Mouse (Mus musculus) cortical plate, adult 2 months (tissue): Measurements from ENCODE around the gene Fzd7.

ENCODE experiments used
- CTCF ChIP-seq: fragments of 200-500 bp; IDR thresholded peaks from 2 replicates; pipeline ENCODE4 v1.5.1; 2011; ENCODE audit warnings: mild to moderate bottlenecking, control low read depth, low read length; ENCODE audit not compliant: insufficient read depth; ENCODE audit errors: extremely low read depth
- POLR2A ChIP-seq: fragments of 200-500 bp; IDR thresholded peaks from 2 replicates; pipeline ENCODE4 v1.6.1; 2011; ENCODE audit warnings: mild to moderate bottlenecking, low read length, control low read depth; ENCODE audit not compliant: insufficient read depth; ENCODE audit errors: extremely low read depth

DNA sequence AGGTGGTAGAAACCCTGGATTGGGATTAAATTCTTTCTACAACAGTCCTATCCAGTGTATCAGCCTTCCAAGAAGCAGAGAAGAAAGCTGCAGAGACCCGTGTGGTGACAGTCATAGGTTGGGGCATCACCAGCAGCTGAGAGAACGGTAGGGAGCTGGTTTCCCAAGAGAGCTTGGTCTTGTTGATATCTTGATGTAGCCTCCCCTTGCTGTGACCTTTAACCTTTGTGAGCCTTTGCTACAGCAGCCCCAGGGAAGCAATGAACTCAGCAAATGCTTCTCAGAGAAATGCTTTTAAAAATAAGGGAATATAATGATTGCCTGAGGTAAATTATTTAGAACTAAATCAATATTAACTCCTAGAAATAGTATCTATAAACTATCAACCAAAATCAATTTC, 20.1 kb downstream of the Fzd7 start:
- TF ChIP-seq CTCF, result no peak
- TF ChIP-seq POLR2A, result no peak
